Mouse (Mus musculus): ENCODE measurements around the gene Znrf2.

Znrf2 gene

GRCm38 (mm10) chr6:54816388-54817065 is at the start of gene Znrf2:
TSS of gene Znrf2 (plus strand) at chr6:54816916.
- peak; percentile 90 for DNase-seq (ENCODE audit: low read depth)

GRCm38 (mm10) chr6:54767746-54768145 is 49.0 kb upstream of the Znrf2 start:
- no peak for DNase-seq (ENCODE audit: low read depth)

GRCm38 (mm10) chr6:54770766-54771165 is 46.0 kb upstream of the Znrf2 start:
- no peak for DNase-seq (ENCODE audit: low read depth)

- DNase-seq (ENCODE audit: low read depth), result no peak
Measured at GRCm38 (mm10) chr6:54771171-54771570, 45.5 kb upstream of the Znrf2 start.

- no peak for DNase-seq (ENCODE audit: low read depth)
Measured at GRCm38 (mm10) chr6:54772078-54772477, 44.6 kb upstream of the Znrf2 start.

- no peak for DNase-seq (ENCODE audit: low read depth)
Measured at GRCm38 (mm10) chr6:54775739-54776138, 41.0 kb upstream of the Znrf2 start.

DNA sequence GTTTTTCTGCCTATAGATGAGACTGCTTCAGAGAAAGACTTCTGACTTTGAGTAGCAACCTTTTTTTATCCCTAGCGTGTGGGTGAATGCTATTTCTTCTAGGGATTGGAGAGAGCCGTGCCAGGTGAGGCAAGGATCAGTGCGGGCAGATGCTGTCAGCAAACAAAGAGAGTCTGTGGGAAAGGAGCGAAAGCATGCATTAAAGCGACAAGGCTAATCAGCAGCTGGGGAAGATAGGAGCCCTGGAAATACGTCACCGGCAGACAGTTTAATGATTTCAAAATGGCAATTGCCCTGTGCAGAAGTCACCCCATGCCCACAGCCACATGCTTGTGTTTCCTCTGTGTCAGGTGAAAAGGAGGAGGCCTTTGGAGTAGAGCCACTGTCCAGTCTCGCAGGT is 39.1 kb upstream of the Znrf2 start:
- no peak for DNase-seq (ENCODE audit: low read depth)

GRCm38 (mm10) chr6:54779968-54780367 is 36.7 kb upstream of the Znrf2 start:
- DNase-seq (ENCODE audit: low read depth), result no peak

DNA sequence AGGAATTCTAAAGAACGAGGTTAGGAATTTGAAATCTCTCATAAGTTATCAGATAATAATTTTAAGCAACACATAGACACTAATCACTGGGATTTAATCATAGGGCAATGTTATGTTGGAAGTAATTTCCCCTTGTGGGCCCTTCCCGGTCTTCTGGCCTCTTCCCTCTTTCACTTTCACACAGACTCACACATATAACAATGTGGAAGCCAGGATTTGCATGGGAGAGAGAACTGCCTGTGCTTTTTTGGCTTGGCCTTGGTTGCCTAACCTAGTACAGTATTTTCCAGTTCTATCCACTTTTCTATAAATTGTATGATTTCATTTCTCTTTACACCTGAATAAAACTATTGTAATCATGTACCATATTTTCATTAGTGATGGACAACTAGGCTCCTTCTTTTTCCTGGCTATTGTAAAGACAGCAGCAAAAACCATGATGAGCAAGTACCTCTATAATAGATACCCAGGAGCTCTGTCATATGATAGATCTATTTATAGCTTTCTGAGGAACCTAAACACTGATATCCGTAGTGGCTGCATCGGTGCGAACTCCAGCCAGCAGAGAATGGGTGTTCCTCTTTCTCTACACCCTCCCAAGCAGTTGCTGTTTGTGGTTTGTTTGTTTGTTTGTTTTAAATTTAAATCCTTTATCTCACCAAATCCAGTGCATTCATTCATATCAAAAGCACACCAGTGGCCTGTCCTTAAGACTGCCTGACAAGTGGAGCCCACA is 36.0 kb upstream of the Znrf2 start:
- no peak for DNase-seq (ENCODE audit: low read depth)

DNA sequence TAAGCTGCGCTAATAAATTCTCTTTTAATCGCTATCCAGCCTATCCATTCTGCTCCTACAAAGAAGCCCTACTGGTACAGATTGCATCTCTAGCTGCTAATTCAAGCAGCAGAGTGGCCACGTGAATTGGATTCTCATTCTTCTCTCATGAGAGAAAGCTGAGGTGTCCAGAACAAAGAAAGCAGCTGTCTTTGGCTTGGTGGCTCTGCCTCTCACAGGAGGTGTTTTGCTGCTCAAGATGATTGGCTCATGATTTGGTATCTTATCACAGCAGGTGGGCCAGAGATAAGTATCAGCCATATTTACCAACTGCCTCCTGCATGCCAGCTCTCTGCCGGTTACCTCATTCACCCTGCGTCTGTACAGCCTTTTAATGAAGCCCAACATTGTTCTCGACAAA is 34.8 kb upstream of the Znrf2 start:
- DNase-seq (ENCODE audit: low read depth), result no peak

GRCm38 (mm10) chr6:54785098-54785730 is 31.5 kb upstream of the Znrf2 start:
- no peak for DNase-seq (ENCODE audit: low read depth)

GRCm38 (mm10) chr6:54786766-54787165 is 29.9 kb upstream of the Znrf2 start:
- DNase-seq (ENCODE audit: low read depth), result no peak

DNA sequence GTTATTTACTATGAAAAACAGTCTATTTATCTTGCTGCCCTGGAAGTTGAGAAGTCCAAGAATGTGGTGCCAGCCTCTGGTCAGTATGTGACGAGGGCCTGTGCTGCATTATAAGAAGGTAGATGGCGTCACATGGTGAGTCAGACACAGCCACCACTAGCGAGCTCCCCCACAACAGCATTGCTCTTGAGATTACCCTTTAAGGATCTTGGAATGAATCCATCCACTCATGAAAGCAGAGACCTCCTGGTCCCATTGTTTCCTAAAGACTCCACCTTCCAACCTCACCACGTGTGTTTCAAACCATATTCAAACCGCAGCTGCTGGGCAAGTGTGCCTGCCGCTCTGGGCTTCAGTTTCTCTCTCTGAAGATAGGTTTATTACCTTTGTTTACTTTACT is 28.2 kb upstream of the Znrf2 start:
- no peak for DNase-seq (ENCODE audit: low read depth)

DNA sequence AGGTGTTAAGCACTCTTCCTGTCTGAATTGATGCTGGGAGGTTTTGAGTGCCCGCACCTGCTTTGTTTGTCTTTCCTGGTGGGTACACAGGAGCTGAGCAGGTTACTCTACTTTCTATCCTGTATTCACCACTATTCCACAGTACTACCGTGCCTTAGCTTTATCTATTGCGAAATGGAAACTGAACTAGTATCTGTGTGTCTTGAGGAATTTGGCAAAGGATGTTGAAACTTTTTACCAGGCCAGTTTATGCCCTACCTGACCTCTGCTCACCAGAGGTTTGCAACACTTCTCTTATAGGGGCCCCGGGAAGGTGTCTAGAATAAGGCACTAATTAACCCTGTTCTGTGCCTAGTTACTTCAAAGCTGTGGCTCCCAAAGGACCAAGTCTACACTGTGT is 27.6 kb upstream of the Znrf2 start:
- DNase-seq (ENCODE audit: low read depth), result no peak

DNA sequence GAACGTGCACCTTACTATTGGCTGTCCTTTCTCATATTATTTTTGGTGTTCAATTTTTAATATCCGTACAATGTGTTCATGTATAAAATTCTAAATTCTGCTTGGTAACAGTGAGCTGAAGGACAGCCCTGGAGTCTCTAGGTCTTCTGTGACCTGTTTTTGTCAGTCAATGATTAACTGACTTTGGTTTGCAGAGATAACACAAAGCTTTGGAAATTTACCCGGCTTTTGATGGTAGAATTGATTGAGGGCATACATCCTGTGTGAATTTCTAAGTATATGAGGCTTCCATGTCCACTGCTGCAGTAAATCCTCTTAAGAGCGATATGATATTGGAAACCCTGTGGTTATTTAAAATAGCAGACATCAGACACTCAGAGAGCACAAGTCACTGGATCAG is 26.6 kb upstream of the Znrf2 start:
- no peak for DNase-seq (ENCODE audit: low read depth)

GRCm38 (mm10) chr6:54793853-54794252 is 22.9 kb upstream of the Znrf2 start:
- DNase-seq (ENCODE audit: low read depth), result no peak

DNA sequence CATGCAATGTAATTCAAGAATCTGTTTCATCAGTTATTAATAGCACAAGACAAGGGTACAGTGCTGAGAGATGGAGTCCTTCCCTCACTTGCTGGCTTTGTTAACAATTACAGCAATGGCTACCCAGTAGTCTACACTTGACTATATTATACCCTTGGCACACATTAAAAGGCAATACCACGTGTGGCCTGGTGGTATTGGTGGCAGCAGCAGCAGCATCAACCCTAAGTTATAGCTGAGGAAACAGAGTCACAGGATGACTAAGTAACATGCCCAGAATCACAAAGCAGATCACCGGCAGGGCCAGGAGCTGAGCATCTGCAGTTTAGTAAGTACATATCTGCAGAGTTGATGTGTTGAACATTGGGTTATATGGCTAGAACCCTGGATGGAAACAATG is 22.3 kb upstream of the Znrf2 start:
- no peak for DNase-seq (ENCODE audit: low read depth)

DNA sequence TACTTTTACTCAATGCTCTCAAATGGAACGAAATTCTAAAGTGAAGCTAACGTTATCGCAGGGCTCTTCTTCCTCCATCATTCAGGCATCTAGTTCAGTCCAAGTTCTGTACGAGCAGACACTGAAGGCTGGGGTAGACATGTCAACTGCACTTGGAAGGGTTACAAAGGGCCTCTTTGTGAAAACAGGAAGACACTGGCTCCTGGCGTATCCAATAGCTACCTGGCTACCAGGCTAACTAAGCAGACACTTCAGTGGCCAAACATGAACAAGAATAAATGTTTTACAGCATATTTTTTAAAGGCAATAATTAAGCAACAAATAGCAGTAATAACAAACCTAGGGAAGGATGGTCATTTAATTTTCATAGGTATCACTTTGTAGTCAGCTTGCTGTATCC is 21.7 kb upstream of the Znrf2 start:
- DNase-seq (ENCODE audit: low read depth), result no peak

GRCm38 (mm10) chr6:54795971-54796370 is 20.7 kb upstream of the Znrf2 start:
- no peak for DNase-seq (ENCODE audit: low read depth)

- no peak for DNase-seq (ENCODE audit: low read depth)
Measured at GRCm38 (mm10) chr6:54802348-54802747, 14.4 kb upstream of the Znrf2 start.

- DNase-seq (ENCODE audit: low read depth), result no peak
Measured at GRCm38 (mm10) chr6:54804066-54804864, 12.5 kb upstream of the Znrf2 start.

DNA sequence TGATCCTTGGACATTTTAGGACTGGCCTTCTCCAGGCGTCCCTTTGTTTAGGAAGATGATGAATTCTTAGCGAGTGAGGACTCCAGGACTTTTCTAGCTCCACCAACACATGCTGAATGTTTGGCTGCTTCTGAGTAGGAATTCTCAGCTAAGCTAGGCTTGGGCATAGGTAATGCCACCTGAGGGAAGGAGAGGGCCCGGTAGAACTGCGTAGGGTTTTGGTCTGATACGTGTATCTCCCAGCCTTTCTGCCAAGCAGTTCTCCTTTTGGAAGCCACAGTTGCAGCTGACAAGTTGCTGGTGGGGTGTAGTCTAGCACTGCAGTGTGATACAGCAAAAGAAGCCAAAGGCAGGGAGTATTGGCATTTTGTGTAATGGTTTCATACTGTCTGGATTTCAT is 10.9 kb upstream of the Znrf2 start:
- no peak for DNase-seq (ENCODE audit: low read depth)

Data from fibroblast of lung, adult 2 months (primary cell).